Mouse (Mus musculus): ENCODE measurements around the gene Myo1e. TPM values are rescaled to one million over a fixed set of nuclear protein-coding genes. Genes with fewer than 3 reads are reported as not detected.

Myo1e gene
- total and polyA plus RNA-seq, 2 experiments from 2014 or later, result 3.6 to 6.2 TPM

DNA sequence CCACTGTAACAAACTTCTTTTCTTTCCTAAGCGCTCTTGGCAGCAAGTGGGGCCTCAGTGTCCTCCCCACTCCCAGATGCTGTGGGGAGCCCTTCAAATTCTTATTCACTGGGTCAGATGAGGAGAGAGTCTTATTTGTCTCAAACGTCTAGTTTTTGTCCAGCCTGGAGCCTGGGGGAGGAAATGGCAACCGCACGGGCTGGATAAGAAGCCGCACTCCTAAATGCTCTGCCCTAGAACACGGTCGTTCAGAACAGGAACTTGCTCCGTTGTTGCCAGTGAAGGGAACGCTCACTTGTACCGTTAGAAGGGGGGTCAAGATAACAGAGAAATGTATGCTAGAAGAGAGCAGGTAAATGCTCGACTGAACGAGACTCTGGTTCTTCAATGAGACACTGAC lies 174.9 kb downstream of the Myo1e start:
- WGBS, result 77% methylated on average over 12 of the region's 12 CpGs
- no peak for DNase-seq

GRCm38 (mm10) chr9:70383750-70384149 lies 176.6 kb downstream of the Myo1e start:
- Histone ChIP-seq H3K9ac (no peak overlapping the region), H3K4me3 (ENCODE audit: low read depth, low read length) (no peak overlapping the region), H3K27ac (ENCODE audit: low read depth, low read length) (no peak overlapping the region), H3K4me2 (ENCODE audit: low read depth) (no peak overlapping the region), H3K4me1 (ENCODE audit: insufficient read depth) (no peaks in the 10 kb centered on the region), H3K27me3 (ENCODE audit: insufficient read depth, low read length) (no peaks in the 10 kb centered on the region), H3K36me3 (ENCODE audit: insufficient read depth) (no peaks in the 10 kb centered on the region), H3K9me3 (ENCODE audit: low read length) (no peaks in the 10 kb centered on the region)
- no peak for DNase-seq
- 74% methylated on average over 10 of the region's 10 CpGs for WGBS
- no peak for ATAC-seq
- no peak for TF ChIP-seq CTCF (IDR thresholded peaks at IDR 0.05; ENCODE audit: low read depth)

More for the DNA sequence above, 174.9 kb downstream of the Myo1e start:
- Histone ChIP-seq H3K4me2 (ENCODE audit: low read depth) (no peak overlapping the region), H3K27ac (ENCODE audit: low read depth, low read length) (no peak overlapping the region), H3K36me3 (ENCODE audit: insufficient read depth) (no peaks in the 10 kb centered on the region), H3K9ac (no peak overlapping the region), H3K9me3 (ENCODE audit: low read length) (no peaks in the 10 kb centered on the region), H3K4me3 (ENCODE audit: low read depth, low read length) (no peak overlapping the region), H3K4me1 (ENCODE audit: insufficient read depth) (no peaks in the 10 kb centered on the region), H3K27me3 (ENCODE audit: insufficient read depth, low read length) (no peaks in the 10 kb centered on the region)
- no peak for TF ChIP-seq CTCF (IDR thresholded peaks at IDR 0.05; ENCODE audit: low read depth)
- ATAC-seq, result no peak; the same call in 1 of the 2 replicates

DNA sequence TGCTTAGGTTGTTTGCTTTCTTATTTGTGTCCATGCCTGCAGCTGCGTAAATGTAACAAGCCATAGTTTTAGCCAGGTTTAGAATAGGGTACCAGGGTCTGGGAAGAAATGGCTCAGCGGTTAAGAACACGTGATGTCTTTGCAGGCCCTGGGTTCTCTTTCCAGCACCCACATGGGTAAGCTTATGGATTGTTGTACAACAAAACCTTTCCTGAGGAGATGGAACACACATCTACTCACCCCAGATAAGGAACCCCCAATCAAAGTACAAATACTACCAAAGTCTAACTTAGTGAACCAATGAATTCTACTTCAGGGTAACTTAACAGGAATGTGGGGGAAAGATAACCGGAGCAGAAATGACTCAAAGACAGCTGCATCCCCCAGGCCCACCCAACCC lies 177.3 kb downstream of the Myo1e start:
- H3K4me2 ChIP-seq (ENCODE audit: low read depth), result no peak overlapping the region
- H3K36me3 ChIP-seq (ENCODE audit: insufficient read depth), result no peaks in the 10 kb centered on the region
- H3K4me3 ChIP-seq (ENCODE audit: low read depth, low read length), result no peak overlapping the region
- no peaks in the 10 kb centered on the region for H3K27me3 ChIP-seq (ENCODE audit: insufficient read depth, low read length)
- no peak overlapping the region for H3K9ac ChIP-seq
- 95% methylated on average over 4 of the region's 4 CpGs for WGBS
- H3K9me3 ChIP-seq (ENCODE audit: low read length), result no peaks in the 10 kb centered on the region
- ATAC-seq (no peak), DNase-seq (no peak)
- TF ChIP-seq CTCF (IDR thresholded peaks at IDR 0.05; ENCODE audit: low read depth), result no peak
- no peak overlapping the region for H3K27ac ChIP-seq (ENCODE audit: low read depth, low read length)
- H3K4me1 ChIP-seq (ENCODE audit: insufficient read depth), result no peaks in the 10 kb centered on the region

- TF ChIP-seq CTCF (IDR thresholded peaks at IDR 0.05; ENCODE audit: low read depth), result no peak
Observed at GRCm38 (mm10) chr9:70384958-70385728, 178.0 kb downstream of the Myo1e start.

GRCm38 (mm10) chr9:70387410-70388119 lies 180.4 kb downstream of the Myo1e start:
- no peaks in the 10 kb centered on the region for H3K4me1 ChIP-seq (ENCODE audit: insufficient read depth)
- H3K27me3 ChIP-seq (ENCODE audit: insufficient read depth, low read length), result no peaks in the 10 kb centered on the region
- H3K4me2 ChIP-seq (ENCODE audit: low read depth), result no peak overlapping the region
- DNase-seq (peak; percentile 52), ATAC-seq (peak; percentile 12; the same call in 1 of the 2 replicates)
- no peak overlapping the region for H3K4me3 ChIP-seq (ENCODE audit: low read depth, low read length)
- H3K9ac ChIP-seq, result no peak overlapping the region
- no peak overlapping the region for H3K27ac ChIP-seq (ENCODE audit: low read depth, low read length)
- H3K36me3 ChIP-seq (ENCODE audit: insufficient read depth), result no peaks in the 10 kb centered on the region
- no peaks in the 10 kb centered on the region for H3K9me3 ChIP-seq (ENCODE audit: low read length)
- TF ChIP-seq CTCF (IDR thresholded peaks at IDR 0.05; ENCODE audit: low read depth), result no peak
- WGBS, result 65% methylated on average over 4 of the region's 4 CpGs

More at GRCm38 (mm10) chr9:70384958-70385728, 178.0 kb downstream of the Myo1e start:
- DNase-seq, result no peak
- H3K27me3 ChIP-seq (ENCODE audit: insufficient read depth, low read length), result no peaks in the 10 kb centered on the region
- no peak overlapping the region for H3K27ac ChIP-seq (ENCODE audit: low read depth, low read length)
- no peak overlapping the region for H3K4me2 ChIP-seq (ENCODE audit: low read depth)
- WGBS, result 91% methylated on average over 18 of the region's 18 CpGs
- no peak for ATAC-seq
- H3K9ac ChIP-seq, result no peak overlapping the region
- no peak overlapping the region for H3K4me3 ChIP-seq (ENCODE audit: low read depth, low read length)
- no peaks in the 10 kb centered on the region for H3K4me1 ChIP-seq (ENCODE audit: insufficient read depth)
- H3K9me3 ChIP-seq (ENCODE audit: low read length), result no peaks in the 10 kb centered on the region
- H3K36me3 ChIP-seq (ENCODE audit: insufficient read depth), result no peaks in the 10 kb centered on the region

- Histone ChIP-seq H3K4me1 (ENCODE audit: insufficient read depth) (no peaks in the 10 kb centered on the region), H3K36me3 (ENCODE audit: insufficient read depth) (no peaks in the 10 kb centered on the region), H3K4me2 (ENCODE audit: low read depth) (no peak overlapping the region), H3K4me3 (ENCODE audit: low read depth, low read length) (no peak overlapping the region), H3K9me3 (ENCODE audit: low read length) (no peaks in the 10 kb centered on the region), H3K27me3 (ENCODE audit: insufficient read depth, low read length) (no peaks in the 10 kb centered on the region), H3K27ac (ENCODE audit: low read depth, low read length) (no peak overlapping the region), H3K9ac (no peak overlapping the region)
- DNase-seq (no peak), ATAC-seq (no peak)
- 85% methylated on average over 3 of the region's 3 CpGs for WGBS
- TF ChIP-seq CTCF (IDR thresholded peaks at IDR 0.05; ENCODE audit: low read depth), result no peak
Observed at GRCm38 (mm10) chr9:70389548-70389947, 182.4 kb downstream of the Myo1e start.

DNA sequence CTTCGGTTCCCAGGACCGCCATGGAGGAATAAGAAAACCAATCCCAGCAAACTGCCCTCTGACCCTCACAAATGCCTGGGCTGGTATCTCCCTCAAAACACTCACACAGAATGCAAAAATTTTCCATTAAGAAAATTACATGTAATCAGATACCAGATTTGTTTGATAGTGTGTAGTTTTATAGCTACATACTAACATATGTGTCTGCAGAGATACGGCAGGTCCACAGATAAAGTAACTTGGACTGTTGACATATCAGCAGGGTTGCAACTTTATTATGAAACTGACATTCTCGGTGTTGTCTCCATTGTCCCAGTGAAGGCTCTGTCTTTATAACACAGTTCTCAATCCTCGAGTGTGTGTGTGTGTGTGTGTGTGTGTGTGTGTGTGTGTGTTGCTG lies 183.9 kb downstream of the Myo1e start:
- Histone ChIP-seq H3K4me1 (ENCODE audit: insufficient read depth) (no peaks in the 10 kb centered on the region), H3K27ac (ENCODE audit: low read depth, low read length) (no peak overlapping the region), H3K36me3 (ENCODE audit: insufficient read depth) (no peaks in the 10 kb centered on the region), H3K9me3 (ENCODE audit: low read length) (no peaks in the 10 kb centered on the region), H3K4me2 (ENCODE audit: low read depth) (no peak overlapping the region), H3K9ac (no peak overlapping the region), H3K27me3 (ENCODE audit: insufficient read depth, low read length) (no peaks in the 10 kb centered on the region), H3K4me3 (ENCODE audit: low read depth, low read length) (no peak overlapping the region)
- DNase-seq (no peak), ATAC-seq (no peak)
- TF ChIP-seq CTCF (IDR thresholded peaks at IDR 0.05; ENCODE audit: low read depth), result no peak
- 87% methylated on average over 5 of the region's 5 CpGs for WGBS

All from forebrain, postnatal 0 days (tissue).